Mouse (Mus musculus) hindbrain, postnatal 0 days (tissue): ENCODE data around the gene Cops4. TPM values are rescaled to one million over a fixed set of nuclear protein-coding genes. Genes with fewer than 3 reads are reported as not detected.

Source experiments
- ATAC-seq: fragments of 200-750 bp; cut with Nextera tagmentation; 2 replicates; pipeline ENCODE4 v1.8.0; 2017; ENCODE audit warnings: mild to moderate bottlenecking, moderate TSS enrichment, moderate library complexity
- DNase-seq: peaks from one replicate; pipeline ENCODE4 v3.0.0-alpha.2; 2015; ENCODE audit warnings: low spot score
- H3K27ac ChIP-seq: fragments of 300-500 bp; sonication (generic); 2 replicates; pipeline ENCODE4 v1.5.1; 2014; ENCODE audit warnings: mild to moderate bottlenecking
- H3K27me3 ChIP-seq: fragments of 300-500 bp; sonication (generic); 2 replicates; pipeline ENCODE4 v1.6.1; 2014; ENCODE audit warnings: low read length, mixed read lengths; ENCODE audit not compliant: insufficient read depth
- H3K36me3 ChIP-seq: fragments of 300-500 bp; sonication (generic); 2 replicates; pipeline ENCODE4 v1.6.1; 2014; ENCODE audit warnings: low read length, mixed read lengths; ENCODE audit not compliant: insufficient read depth
- H3K4me1 ChIP-seq: fragments of 300-500 bp; sonication (generic); 2 replicates; pipeline ENCODE4 v1.6.1; 2014; ENCODE audit warnings: antibody characterized with exemption, low read length, mixed read lengths; ENCODE audit not compliant: insufficient read depth
- H3K4me2 ChIP-seq: fragments of 300-500 bp; sonication (generic); 2 replicates; pipeline ENCODE4 v1.6.1; 2014; ENCODE audit warnings: low read depth, mild to moderate bottlenecking, low read length, moderate library complexity, mixed read lengths
- H3K4me3 ChIP-seq: fragments of 300-500 bp; sonication (generic); 2 replicates; pipeline ENCODE4 v1.5.1; 2014; ENCODE audit warnings: low read length
- H3K9ac ChIP-seq: fragments of 300-500 bp; sonication (generic); replicated peaks from 2 replicates; pipeline ENCODE4 v1.6.1; 2014; ENCODE audit warnings: mild to moderate bottlenecking, low read length, moderate library complexity, mixed read lengths
- H3K9me3 ChIP-seq: fragments of 300-500 bp; sonication (generic); 2 replicates; pipeline ENCODE4 v1.6.1; 2016; ENCODE audit warnings: low read length, mixed read lengths
- CTCF ChIP-seq: IDR thresholded peaks from 2 replicates; pipeline ENCODE4 v1.5.1; 2016; ENCODE audit warnings: antibody characterized with exemption, control low read depth, low read depth
- WGBS: fragments of 180-500 bp; shearing (Covaris S2); extraction: QIAGEN DNeasy Blood & Tissue Kit; methylation state at CpG from one replicate; pipeline ENCODE4 v1.1.7; 2014; 5-methylcytosine and 5-hydroxymethylcytosine counted together
- polyA plus RNA-seq: library from polyadenylated mRNA; unstranded; fragments of >200 nt; fragmentation: Nextera tagmentation; extraction: Ambion mirVana; gene quantifications from 2 replicates; pipeline ENCODE4 v1.2.1, GENCODE M21; 2015
- total RNA-seq: library from RNA; depleted of rRNA; stranded (reverse); fragments of >200 nt; gene quantifications from 2 replicates; pipeline ENCODE4 v1.2.3, GENCODE M21; 2014; rRNA removed

Gene Cops4
- 91.7 and 97.5 TPM in 2 replicates for total RNA-seq
- polyA plus RNA-seq = 169 and 172 TPM in 2 replicates

DNA sequence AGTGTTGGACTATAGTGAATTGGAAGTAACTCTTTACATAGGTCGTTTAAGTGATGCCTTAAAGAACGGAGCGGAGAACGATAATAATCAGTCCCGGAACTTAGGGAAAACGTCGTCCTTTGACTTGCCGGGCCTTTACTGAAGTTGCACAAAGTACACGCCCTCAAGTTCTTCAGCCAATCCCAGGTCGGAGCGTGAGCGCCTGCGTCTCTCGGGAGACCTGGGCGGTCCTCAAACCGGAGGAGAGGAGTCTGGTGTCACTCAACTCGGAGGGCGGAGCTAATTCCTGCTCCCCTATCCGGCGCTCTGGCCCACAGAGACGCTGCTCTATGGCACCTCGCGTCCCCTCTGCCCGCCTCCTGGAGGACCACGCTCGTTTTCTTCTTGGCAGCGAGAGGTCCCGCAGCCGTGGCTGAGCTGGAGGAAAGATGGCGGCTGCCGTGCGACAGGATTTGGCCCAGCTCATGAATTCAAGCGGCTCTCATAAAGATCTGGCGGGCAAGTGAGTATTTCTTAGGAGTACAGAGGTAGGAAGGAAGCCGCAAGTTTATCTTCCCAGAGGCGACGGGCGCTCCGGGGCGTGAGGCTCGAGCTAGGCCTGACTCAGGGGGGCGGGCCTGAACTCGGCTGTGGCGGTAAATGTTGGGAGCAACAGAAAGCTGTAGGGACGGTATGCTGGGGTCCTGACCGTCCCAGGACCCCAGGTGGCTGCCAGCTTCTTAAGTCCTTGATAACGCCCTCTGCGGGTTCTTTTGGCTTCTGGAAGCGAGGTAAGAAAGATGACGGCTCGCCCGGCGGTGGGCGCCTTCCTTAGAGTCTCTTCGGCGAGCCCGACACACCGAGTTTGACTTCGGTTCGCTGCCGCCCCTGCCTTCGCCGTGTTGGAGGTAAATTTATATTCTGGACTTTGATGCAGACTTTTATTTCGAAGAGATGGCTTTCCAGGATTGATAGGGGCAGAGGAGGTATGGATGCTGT is at the start of gene Cops4:
Gene Cops4 (plus strand): TSS at position 261 of the 978 bp plus-strand sequence.
- under 1% methylated on average over 64 of the region's 64 CpGs for WGBS
- Histone ChIP-seq H3K27me3 (no peaks in the 10 kb centered on the region), H3K4me3 (peak within 1 kb of the TSS; percentile 85), H3K9me3 (no peaks in the 10 kb centered on the region), H3K4me1 (peaks cover 10% of the 10 kb centered on the region), H3K4me2 (peak within 1 kb of the TSS; percentile 67), H3K36me3 (no peaks in the 10 kb centered on the region), H3K9ac (peak within 1 kb of the TSS; percentile 76), H3K27ac (peak within 1 kb of the TSS; percentile 81)
- DNase-seq (peak; percentile 100), ATAC-seq (peak; percentile 100)
- TF ChIP-seq CTCF = peak; percentile 40

DNA sequence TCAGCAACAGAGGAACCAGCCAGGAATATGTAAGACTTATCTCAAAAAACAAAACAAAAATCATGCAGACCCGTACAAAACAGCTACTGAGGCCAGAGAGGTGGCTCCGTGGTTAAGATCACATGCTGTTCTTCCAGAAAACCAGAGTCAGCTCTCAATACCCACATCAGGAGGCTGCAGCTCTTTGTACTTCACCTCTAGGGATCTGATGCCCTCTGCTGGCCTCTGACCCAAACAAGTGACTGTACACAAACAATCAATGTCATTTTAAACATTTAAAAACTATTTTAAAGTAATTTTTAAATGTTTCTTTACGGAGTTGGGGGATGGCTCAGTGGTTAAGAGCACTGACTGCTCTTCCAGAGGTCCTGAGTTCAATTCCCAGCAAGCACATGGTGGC is 41.8 kb upstream of the Cops4 start:
- TF ChIP-seq CTCF = no peak
- Histone ChIP-seq H3K27me3 (no peaks in the 10 kb centered on the region), H3K27ac (no peak overlapping the region), H3K4me2 (no peak overlapping the region), H3K4me1 (no peaks in the 10 kb centered on the region), H3K4me3 (no peak overlapping the region), H3K9ac (no peak overlapping the region), H3K9me3 (no peaks in the 10 kb centered on the region), H3K36me3 (peaks cover 7% of the 10 kb centered on the region; the same call in 1 of the 2 replicates)
- ATAC-seq (no peak), DNase-seq (no peak)
- WGBS = 87% methylated on average over 3 of the region's 3 CpGs

DNA sequence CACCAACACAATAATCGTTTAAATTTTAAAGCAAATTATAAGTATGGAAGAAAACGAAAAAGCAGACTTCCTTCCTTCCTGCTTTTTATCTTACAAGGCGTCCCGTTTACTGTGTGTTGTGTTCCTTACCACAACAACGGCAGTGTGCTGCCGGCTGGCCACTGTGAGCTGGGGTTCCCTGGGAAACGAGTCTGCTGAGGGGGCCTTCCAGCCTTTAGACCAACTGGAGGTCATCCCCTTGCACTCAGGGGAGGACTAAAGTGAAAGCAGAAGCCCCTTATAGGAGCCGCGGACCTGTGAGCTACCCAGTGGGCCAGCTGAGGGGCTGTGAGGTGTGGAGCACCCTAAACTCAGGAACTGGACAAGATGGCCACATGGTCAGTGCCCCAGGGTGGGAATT is 40.5 kb upstream of the Cops4 start:
- Histone ChIP-seq H3K4me1 (no peaks in the 10 kb centered on the region), H3K36me3 (peaks cover 4% of the 10 kb centered on the region; the same call in 1 of the 2 replicates), H3K4me2 (no peak overlapping the region), H3K9me3 (no peaks in the 10 kb centered on the region), H3K4me3 (no peak overlapping the region), H3K9ac (no peak overlapping the region), H3K27me3 (no peaks in the 10 kb centered on the region), H3K27ac (no peak overlapping the region)
- TF ChIP-seq CTCF = no peak
- WGBS = 86% methylated on average over 9 of the region's 9 CpGs
- DNase-seq (no peak), ATAC-seq (no peak)

DNA sequence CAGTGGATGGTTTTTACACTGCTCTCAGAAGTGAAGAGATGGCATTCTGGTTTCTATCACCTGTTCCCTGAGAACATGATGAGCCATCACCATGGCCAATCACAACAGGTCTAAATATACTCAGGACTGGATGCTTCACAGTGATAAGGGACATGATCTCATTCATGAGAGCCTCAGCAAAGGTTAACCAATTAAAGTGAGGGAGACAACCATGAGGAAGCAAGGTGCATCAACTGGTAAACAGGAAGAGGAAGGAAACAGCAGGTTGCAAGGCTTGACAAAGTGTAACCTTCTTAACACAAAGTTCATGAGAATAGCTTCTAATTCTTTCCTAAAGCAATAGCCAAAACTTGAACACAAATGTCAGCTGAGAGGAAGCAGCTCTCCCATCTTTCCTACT is 34.5 kb upstream of the Cops4 start:
- TF ChIP-seq CTCF = no peak
- Histone ChIP-seq H3K4me1 (no peaks in the 10 kb centered on the region), H3K36me3 (no peaks in the 10 kb centered on the region; the same call in 1 of the 2 replicates), H3K9ac (no peak overlapping the region), H3K4me2 (no peak overlapping the region), H3K4me3 (no peak overlapping the region), H3K27ac (no peak overlapping the region), H3K27me3 (no peaks in the 10 kb centered on the region), H3K9me3 (no peaks in the 10 kb centered on the region)
- no peak for DNase-seq
- no peak for ATAC-seq

DNA sequence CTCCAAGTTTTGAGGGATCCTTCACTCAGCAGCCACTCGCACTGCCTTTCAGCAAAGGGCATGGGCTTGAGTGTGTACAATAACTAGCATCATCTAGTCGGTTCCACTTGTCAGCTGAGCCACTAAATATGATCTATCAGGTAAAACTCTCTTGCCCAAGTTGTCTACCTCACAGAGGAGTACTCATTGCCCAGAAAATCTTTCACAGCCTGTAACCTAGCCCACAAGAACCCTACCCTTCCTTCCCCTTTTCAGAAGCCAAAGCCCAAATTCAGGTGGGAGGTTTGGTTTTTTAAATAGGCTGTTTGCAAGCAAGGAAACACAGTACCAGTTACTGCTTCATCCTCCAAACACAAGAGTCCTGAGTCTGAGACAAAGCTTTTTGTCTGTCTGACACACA is 31.0 kb upstream of the Cops4 start:
- H3K9me3 ChIP-seq = no peaks in the 10 kb centered on the region
- H3K27me3 ChIP-seq = no peaks in the 10 kb centered on the region
- no peak overlapping the region for H3K27ac ChIP-seq
- H3K4me3 ChIP-seq = no peak overlapping the region
- no peaks in the 10 kb centered on the region for H3K36me3 ChIP-seq
- DNase-seq (no peak), ATAC-seq (no peak)
- no peak for TF ChIP-seq CTCF
- 87% methylated on average over 2 of the region's 2 CpGs for WGBS
- no peak overlapping the region for H3K4me2 ChIP-seq
- H3K4me1 ChIP-seq = no peaks in the 10 kb centered on the region
- H3K9ac ChIP-seq = no peak overlapping the region

DNA sequence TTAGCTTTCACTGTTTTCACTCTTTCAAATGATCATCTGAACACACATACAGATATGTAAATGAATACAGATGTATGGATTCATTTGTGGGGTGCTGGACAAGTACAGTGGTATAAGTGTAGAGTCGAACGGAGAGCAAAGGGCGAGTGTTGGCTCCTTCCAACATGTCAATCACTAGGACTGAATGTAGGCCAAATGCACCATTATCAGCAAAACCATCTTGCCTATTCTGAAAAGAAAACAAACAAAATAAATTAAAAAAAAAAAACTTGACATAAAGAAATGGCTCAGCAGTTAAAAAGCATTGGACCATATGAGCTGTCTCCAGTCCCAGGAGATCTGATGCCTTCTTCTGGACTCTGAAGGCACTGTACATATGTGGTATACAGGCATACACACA is 29.9 kb upstream of the Cops4 start:
- no peaks in the 10 kb centered on the region for H3K9me3 ChIP-seq
- ATAC-seq = no peak
- WGBS = 90% methylated on average over 3 of the region's 3 CpGs

DNA sequence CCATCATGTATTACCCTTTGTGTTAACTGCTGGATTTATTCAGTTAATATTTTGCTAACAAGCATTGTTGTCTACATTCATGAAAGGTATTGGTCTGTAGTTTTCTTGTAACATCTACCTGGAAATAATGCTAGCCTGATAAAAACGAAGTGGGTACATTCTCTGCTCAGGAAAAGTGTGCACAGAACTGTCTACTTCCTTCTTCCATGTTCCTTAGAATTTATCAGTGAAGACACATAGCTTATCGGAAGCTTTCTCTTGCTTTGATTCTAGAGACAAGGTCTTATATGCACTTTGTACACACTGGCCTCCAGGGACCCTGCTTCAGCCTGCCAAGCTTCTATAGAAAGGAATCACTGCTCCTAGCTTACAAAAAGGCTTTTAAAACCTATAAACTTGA is 28.8 kb upstream of the Cops4 start:
- no peaks in the 10 kb centered on the region for H3K4me1 ChIP-seq

More for the DNA sequence above, 29.9 kb upstream of the Cops4 start:
- no peak overlapping the region for H3K4me2 ChIP-seq
- H3K36me3 ChIP-seq = no peaks in the 10 kb centered on the region
- TF ChIP-seq CTCF = no peak
- no peak for DNase-seq
- no peak overlapping the region for H3K4me3 ChIP-seq
- no peak overlapping the region for H3K27ac ChIP-seq
- H3K27me3 ChIP-seq = no peaks in the 10 kb centered on the region
- H3K4me1 ChIP-seq = no peaks in the 10 kb centered on the region
- H3K9ac ChIP-seq = no peak overlapping the region

More for the DNA sequence above, 28.8 kb upstream of the Cops4 start:
- 87% methylated on average over 2 of the region's 2 CpGs for WGBS
- H3K27ac ChIP-seq = no peak overlapping the region
- no peak overlapping the region for H3K9ac ChIP-seq
- TF ChIP-seq CTCF = no peak
- DNase-seq = no peak
- no peak for ATAC-seq
- H3K4me3 ChIP-seq = no peak overlapping the region
- no peaks in the 10 kb centered on the region for H3K36me3 ChIP-seq
- H3K27me3 ChIP-seq = no peaks in the 10 kb centered on the region
- no peaks in the 10 kb centered on the region for H3K9me3 ChIP-seq
- no peak overlapping the region for H3K4me2 ChIP-seq
